Mouse (Mus musculus): Measurements from ENCODE around the gene Arfgap3. TPM values are rescaled to one million over a fixed set of nuclear protein-coding genes. Genes with fewer than 3 reads are reported as not detected.
A peak's percentile ranks its signal among the peaks of the same experiment; 100 is the strongest.

The Arfgap3 gene
- polyA plus RNA-seq, 1 experiment from 2014 or later = 28.5 TPM

DNA sequence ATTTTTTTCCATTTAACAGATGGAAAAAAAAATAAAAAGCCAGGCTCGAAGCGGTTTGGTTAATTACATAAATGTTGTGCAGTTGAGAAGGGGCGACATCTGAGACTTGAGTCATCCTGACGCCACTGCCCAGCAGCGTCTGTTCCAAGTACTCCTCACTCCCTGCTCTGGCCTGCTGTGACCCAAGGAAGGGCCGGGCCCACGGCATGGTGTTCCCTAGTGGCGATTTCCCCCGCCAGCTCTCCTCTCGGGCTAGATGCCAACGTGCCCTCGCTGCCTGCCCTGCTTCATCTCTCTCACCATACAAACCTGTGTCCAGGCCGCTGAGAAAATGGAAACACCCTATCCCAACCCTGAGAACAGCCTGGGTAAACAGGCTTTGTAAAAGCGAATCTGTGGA lies 98.0 kb downstream of the Arfgap3 start:
- H3K4me2 ChIP-seq (ENCODE audit: low read length) = peak overlapping the region; percentile 94; the same call in 1 of the 2 replicates
- peak overlapping the region in 1 of 2 experiments; percentile 51; a peak in 2 of 4 replicates for H3K4me3 ChIP-seq (ENCODE audit: control insufficient read depth in 1 of 2, insufficient read depth in 1 of 2, low read depth in 1 of 2, low read length in 2 of 2)
- H3K27me3 ChIP-seq (ENCODE audit: control insufficient read depth, insufficient read depth, low read length) = peaks cover 40% of the 10 kb centered on the region
- ATAC-seq (ENCODE audit: insufficient number of reproducible peaks, insufficient read depth, low FRiP score, low read depth) = no peak
- no peaks in the 10 kb centered on the region for H3K9me3 ChIP-seq (ENCODE audit: control insufficient read depth, low read length)
- no peak overlapping the region for H3K9ac ChIP-seq (ENCODE audit: low read length)
- WGBS = 59% methylated on average over 14 of the region's 14 CpGs
- no peaks in the 10 kb centered on the region for H3K36me3 ChIP-seq (ENCODE audit: control insufficient read depth, insufficient read depth, low read length)
- peaks cover 0 to 12% of the 10 kb centered on the region in 2 experiments; a peak in 3 of 4 replicates for H3K4me1 ChIP-seq (ENCODE audit: control insufficient read depth in 2 of 2, insufficient read depth in 2 of 2, low read length in 2 of 2)
- no peak overlapping the region for H3K27ac ChIP-seq (replicated peaks in 1 of 2; ENCODE audit: control insufficient read depth in 1 of 2, insufficient read depth in 1 of 2, low read depth in 2 of 2, low read length in 2 of 2)

DNA sequence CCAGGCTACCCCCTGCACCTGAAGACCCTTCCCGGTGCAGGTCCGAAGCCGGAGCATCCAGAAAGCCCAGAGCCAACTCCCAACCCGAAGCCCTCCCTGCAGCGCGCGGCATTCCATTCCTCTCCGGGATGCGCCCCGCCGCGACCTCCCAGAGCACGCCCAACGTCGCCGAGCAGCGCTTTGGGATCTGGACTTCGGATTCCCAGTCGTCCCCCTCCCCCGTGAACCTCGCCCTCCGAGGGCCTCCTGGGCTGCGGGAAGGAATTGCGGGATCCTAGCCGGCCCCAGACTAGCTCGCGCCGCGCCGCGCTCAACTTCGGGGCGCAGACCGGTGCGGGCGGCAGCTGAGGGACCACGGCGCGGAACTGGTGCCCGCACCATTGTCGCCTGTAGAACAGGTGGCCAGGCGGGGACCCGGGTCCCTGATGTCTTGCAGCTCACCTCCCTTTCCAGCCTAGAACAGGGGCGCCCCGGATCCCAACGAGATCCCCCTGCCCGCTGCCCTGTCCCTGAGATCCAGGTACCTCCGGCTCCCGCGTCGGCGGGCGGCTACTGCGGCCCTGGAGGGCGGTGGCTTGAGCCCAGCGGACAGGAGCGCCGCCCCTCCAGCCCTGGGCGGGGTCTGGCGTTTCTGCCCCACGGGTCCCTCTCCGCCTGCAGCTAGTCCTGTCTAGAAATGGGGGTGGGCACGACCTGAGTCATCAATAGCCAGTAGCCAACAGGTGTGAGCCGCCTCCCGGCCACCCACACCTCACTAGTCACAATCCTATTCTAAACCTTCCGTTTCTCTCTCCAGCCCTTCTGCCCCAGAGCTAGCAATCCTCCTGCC lies 98.7 kb downstream of the Arfgap3 start, which contains the start of gene A4galt:
Gene A4galt, minus strand, starts transcription at position 599 of the 829 bp plus-strand sequence.
- peaks cover 40% of the 10 kb centered on the region for H3K27me3 ChIP-seq (ENCODE audit: control insufficient read depth, insufficient read depth, low read length)
- peaks cover 0 to 12% of the 10 kb centered on the region in 2 experiments; a peak in 3 of 4 replicates for H3K4me1 ChIP-seq (ENCODE audit: control insufficient read depth in 2 of 2, insufficient read depth in 2 of 2, low read length in 2 of 2)
- H3K9ac ChIP-seq (ENCODE audit: low read length) = peak within 1 kb of the TSS; percentile 59
- peak within 1 kb of the TSS; percentile 94 for H3K4me2 ChIP-seq (ENCODE audit: low read length)
- WGBS = 3% methylated on average over 65 of the region's 66 CpGs
- peak within 1 kb of the TSS; percentile 46 to 51 for H3K4me3 ChIP-seq (ENCODE audit: control insufficient read depth in 1 of 2, insufficient read depth in 1 of 2, low read depth in 1 of 2, low read length in 2 of 2)
- H3K27ac ChIP-seq (replicated peaks in 1 of 2; ENCODE audit: control insufficient read depth in 1 of 2, insufficient read depth in 1 of 2, low read depth in 2 of 2, low read length in 2 of 2) = no peak within 1 kb of the TSS
- no peak; the same call in 1 of the 2 replicates for ATAC-seq (ENCODE audit: insufficient number of reproducible peaks, insufficient read depth, low FRiP score, low read depth)
- H3K36me3 ChIP-seq (ENCODE audit: control insufficient read depth, insufficient read depth, low read length) = no peaks in the 10 kb centered on the region
- no peaks in the 10 kb centered on the region for H3K9me3 ChIP-seq (ENCODE audit: control insufficient read depth, low read length)

DNA sequence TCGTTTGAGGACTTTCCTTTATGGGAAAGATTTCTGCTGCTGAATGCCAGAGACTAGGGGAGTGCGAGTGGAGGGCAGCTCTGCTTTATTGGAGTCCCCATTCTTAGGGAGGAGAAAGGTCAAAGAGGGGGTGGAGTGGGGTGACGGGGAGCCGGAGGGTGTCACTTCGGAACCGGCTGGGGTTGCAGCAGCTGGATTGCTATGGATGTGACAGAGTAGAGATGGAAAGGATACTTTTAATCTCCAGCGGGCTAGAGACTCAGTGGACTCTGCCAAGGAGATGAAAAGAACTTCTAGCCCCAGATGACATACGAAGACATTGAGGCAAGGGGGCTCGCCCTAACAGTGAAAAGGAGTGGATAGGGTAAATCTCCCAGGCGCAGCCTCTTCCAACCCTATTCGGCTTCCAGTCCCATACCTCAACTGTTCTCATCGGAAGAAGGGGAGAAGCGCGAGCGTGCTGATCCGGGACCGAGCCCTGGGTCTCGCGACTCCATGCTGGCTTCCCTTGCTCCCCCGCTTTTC lies 99.3 kb downstream of the Arfgap3 start:
- peaks cover 40% of the 10 kb centered on the region for H3K27me3 ChIP-seq (ENCODE audit: control insufficient read depth, insufficient read depth, low read length)

More for the DNA sequence above, 99.3 kb downstream of the Arfgap3 start:
- Histone ChIP-seq H3K27ac (replicated peaks in 1 of 2; ENCODE audit: control insufficient read depth in 1 of 2, insufficient read depth in 1 of 2, low read depth in 2 of 2, low read length in 2 of 2) (no peak overlapping the region), H3K9me3 (ENCODE audit: control insufficient read depth, low read length) (no peaks in the 10 kb centered on the region), H3K4me2 (ENCODE audit: low read length) (peak overlapping the region; percentile 94), H3K9ac (ENCODE audit: low read length) (peak overlapping the region; percentile 59), H3K4me3 (ENCODE audit: control insufficient read depth in 1 of 2, insufficient read depth in 1 of 2, low read depth in 1 of 2, low read length in 2 of 2) (peak overlapping the region; percentile 46 to 51), H3K36me3 (ENCODE audit: control insufficient read depth, insufficient read depth, low read length) (no peaks in the 10 kb centered on the region), H3K4me1 (ENCODE audit: control insufficient read depth in 2 of 2, insufficient read depth in 2 of 2, low read length in 2 of 2) (peaks cover 0 to 12% of the 10 kb centered on the region in 2 experiments; a peak in 3 of 4 replicates)
- ATAC-seq (ENCODE audit: insufficient number of reproducible peaks, insufficient read depth, low FRiP score, low read depth) = no peak
- 1% methylated on average over 20 of the region's 20 CpGs for WGBS

Other genes with a start within 250 kb of the Arfgap3 start
- gene Rrp7a, start 227.4 kb downstream of the Arfgap3 start, polyA plus RNA-seq (2014; fragmentation: Nextera tagmentation; extraction: Ambion mirVana) = 33.7 and 33.9 TPM in 2 replicates
- gene Poldip3, start 200.9 kb downstream of the Arfgap3 start, polyA plus RNA-seq (2014; fragmentation: Nextera tagmentation; extraction: Ambion mirVana) = 76.9 and 79.2 TPM in 2 replicates
- 161 and 163 TPM in 2 replicates for gene Cyb5r3, start 177.7 kb downstream of the Arfgap3 start, polyA plus RNA-seq (2014; fragmentation: Nextera tagmentation; extraction: Ambion mirVana)
- 0.43 and 0.88 TPM in 2 replicates for gene A4galt, start 98.5 kb downstream of the Arfgap3 start, polyA plus RNA-seq (2014; fragmentation: Nextera tagmentation; extraction: Ambion mirVana)
- gene Pacsin2, start 114.4 kb upstream of the Arfgap3 start, polyA plus RNA-seq (2014; fragmentation: Nextera tagmentation; extraction: Ambion mirVana) = 53.0 and 53.3 TPM in 2 replicates
- gene Ttll1, start 160.6 kb upstream of the Arfgap3 start, polyA plus RNA-seq (2014; fragmentation: Nextera tagmentation; extraction: Ambion mirVana) = 17.6 and 17.8 TPM in 2 replicates
- gene Bik, start 176.6 kb upstream of the Arfgap3 start, polyA plus RNA-seq (2014; fragmentation: Nextera tagmentation; extraction: Ambion mirVana) = 34.9 and 37.2 TPM in 2 replicates
- 191 TPM in 2 replicates for gene Tspo, start 213.3 kb upstream of the Arfgap3 start, polyA plus RNA-seq (2014; fragmentation: Nextera tagmentation; extraction: Ambion mirVana)
- gene Mcat, start 213.5 kb upstream of the Arfgap3 start, polyA plus RNA-seq (2014; fragmentation: Nextera tagmentation; extraction: Ambion mirVana) = 33.0 and 33.4 TPM in 2 replicates
- gene Ttll12, start 244.9 kb upstream of the Arfgap3 start, polyA plus RNA-seq (2014; fragmentation: Nextera tagmentation; extraction: Ambion mirVana) = 18.6 and 19.8 TPM in 2 replicates